Mouse (Mus musculus) liver, adult 2 months (tissue): ENCODE measurements around the gene Myo1f.

Source experiments
- CTCF ChIP-seq: fragments of 200-500 bp; IDR thresholded peaks from 2 replicates; pipeline ENCODE4 v1.5.1; 2011; ENCODE audit warnings: low read depth, low read length, control low read depth
- POLR2A ChIP-seq: fragments of 200-500 bp; IDR thresholded peaks from 2 replicates; pipeline ENCODE4 v1.6.1; 2011; ENCODE audit warnings: low read length, control low read depth; ENCODE audit not compliant: insufficient read depth; ENCODE audit errors: extremely low read depth

- TF ChIP-seq POLR2A (no peak), CTCF (no peak)
These were observed 32.0 kb upstream of the Myo1f start for GRCm38 (mm10) chr17:33523431-33523917.
